Mouse (Mus musculus) liver, adult 2 months (tissue): Measurements from ENCODE around the gene Akap12.

Experiments
- CTCF ChIP-seq: fragments of 200-500 bp; IDR thresholded peaks from 2 replicates; pipeline ENCODE4 v1.5.1; 2011; ENCODE audit warnings: low read depth, low read length, control low read depth
- POLR2A ChIP-seq: fragments of 200-500 bp; IDR thresholded peaks from 2 replicates; pipeline ENCODE4 v1.6.1; 2011; ENCODE audit warnings: low read length, control low read depth; ENCODE audit not compliant: insufficient read depth; ENCODE audit errors: extremely low read depth

DNA sequence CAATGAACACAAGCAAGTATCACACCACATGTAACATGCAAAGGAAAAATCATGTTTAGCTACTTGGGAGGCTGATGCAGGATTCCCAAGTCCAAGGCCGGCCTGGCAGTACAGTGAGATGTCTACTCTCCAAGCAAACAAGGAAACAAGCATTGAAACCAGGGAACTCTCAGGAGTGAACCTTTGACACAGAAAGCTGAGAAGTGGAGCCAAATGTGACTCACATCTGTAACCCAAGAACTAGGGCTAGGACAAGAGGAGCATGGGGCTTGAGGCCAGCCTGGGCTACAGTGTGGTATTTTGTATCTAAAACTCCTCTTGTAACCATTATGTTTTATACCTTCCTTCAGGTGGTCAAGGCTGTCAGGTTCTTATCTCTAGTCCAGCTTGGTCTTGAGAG, 141.0 kb downstream of the Akap12 start:
- TF ChIP-seq CTCF (no peak), POLR2A (no peak)
